Mouse (Mus musculus) small intestine, adult 2 months (tissue): Measurements from ENCODE around the gene N4bp3.

Experiments used
- CTCF ChIP-seq: fragments of 200-500 bp; IDR thresholded peaks from 2 replicates; pipeline ENCODE4 v1.5.1; 2012; ENCODE audit warnings: low read depth, mild to moderate bottlenecking, control low read depth, inconsistent platforms, low read length, moderate library complexity, mixed read lengths; ENCODE audit not compliant: insufficient replicate concordance, insufficient read length; ENCODE audit errors: extremely low read depth
- POLR2A ChIP-seq: fragments of 200-500 bp; IDR thresholded peaks from 2 replicates; pipeline ENCODE4 v1.6.1; 2012; ENCODE audit warnings: low read depth, mild to moderate bottlenecking, control low read depth, inconsistent platforms, low read length, moderate library complexity

DNA sequence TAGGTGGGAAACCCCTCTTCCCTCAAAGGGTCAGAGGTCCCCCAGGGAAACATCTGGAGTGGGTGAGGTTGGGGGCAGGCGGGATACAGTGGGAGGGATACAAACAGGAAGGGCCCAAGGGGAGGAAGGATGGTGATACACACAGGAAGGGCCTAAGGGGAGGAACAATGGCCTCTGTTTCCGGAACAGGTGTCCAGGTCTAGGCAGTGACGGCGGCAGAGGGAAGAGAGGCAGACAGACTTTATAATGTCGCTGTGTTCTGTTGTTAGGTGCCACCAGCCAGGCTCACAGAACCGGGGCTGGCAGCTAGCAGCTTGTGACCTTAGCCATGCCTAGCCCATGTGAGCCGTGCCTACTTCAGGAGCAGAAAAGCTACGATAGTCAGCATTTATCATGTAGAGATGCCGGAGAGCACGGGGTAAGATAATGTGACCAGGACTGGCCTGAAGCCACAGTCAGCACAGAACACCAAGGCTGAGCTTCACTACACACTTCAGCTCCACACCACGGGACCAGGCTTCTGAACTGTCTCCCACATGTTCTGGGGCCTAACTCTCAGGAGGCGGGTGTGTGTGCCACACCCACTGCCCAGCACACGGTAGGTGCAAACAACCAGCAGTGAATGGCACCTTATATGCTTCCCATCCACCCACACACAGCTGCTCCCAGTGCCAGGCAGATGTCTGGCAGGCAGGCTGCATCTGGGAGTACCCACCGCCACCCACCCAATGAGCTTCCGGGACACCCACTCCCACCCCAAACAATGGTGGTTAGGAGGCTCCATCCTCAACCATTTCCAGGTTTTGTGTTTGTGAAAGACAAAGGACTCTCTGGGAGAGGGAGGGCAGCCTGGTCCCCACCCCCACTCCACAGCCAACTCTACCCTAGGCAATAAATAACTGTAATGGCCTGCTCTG is 3.6 kb downstream of the N4bp3 start:
- no peak for TF ChIP-seq CTCF
- no peak for TF ChIP-seq POLR2A
